Mouse (Mus musculus) natural killer cell, adult 2 months (primary cell): Measurements from ENCODE around the gene Krt72.

ENCODE experiments used
- DNase-seq, 2 experiments: peaks; one replicate each; pipeline ENCODE4 v3.0.0; 2022; ENCODE audit warnings: low spot score in 2 of 2

Krt72 gene

DNA sequence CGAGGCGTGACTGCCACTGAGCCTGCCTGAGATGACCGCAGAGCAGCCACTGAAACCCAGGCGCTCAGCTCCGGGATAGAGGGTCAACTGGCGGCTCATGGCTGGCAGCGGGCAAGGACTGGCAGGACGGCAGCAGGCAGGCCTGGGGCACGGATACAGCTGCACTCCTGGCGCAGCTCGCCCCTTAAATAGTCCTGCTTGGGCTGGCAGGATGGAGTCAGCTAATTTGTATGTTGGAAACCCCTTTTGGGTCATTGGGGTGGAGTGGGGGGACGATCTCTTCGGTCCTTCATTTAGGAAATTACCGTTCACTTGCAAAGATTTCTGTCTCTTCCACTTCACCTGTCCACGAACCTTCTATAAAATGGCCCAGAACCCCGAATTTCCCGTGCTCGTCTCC lies at the start of gene Krt72:
TSS of gene Krt72 (minus strand) at position 101 of the 400 bp plus-strand sequence.
- DNase-seq, result no peak

DNA sequence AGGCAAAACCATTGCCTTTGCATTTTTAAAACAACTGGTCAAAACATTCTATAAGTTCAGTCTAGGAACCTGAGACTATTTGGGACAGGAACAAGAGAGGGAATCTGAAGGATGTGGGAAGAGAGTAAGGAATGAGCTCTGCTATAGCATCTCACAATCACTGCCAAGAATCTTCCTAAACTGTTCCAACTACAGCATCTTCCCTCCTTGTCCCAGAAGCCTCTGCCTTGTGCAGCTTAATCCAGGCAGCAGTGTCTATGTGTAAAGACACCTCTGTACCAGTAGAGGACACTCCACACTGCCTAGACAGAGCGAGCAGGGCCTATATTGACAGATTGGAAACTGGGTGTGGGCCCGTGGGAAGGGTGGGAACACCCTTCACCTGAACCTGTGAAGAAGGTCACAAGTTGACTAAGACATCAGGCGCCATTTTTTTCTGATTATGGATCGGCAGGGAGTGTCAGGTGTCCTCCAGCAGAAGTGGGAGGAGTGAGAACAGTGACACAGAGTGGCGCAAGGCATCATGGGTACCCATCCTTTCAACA lies 48.6 kb upstream of the Krt72 start:
- no peak for DNase-seq

DNA sequence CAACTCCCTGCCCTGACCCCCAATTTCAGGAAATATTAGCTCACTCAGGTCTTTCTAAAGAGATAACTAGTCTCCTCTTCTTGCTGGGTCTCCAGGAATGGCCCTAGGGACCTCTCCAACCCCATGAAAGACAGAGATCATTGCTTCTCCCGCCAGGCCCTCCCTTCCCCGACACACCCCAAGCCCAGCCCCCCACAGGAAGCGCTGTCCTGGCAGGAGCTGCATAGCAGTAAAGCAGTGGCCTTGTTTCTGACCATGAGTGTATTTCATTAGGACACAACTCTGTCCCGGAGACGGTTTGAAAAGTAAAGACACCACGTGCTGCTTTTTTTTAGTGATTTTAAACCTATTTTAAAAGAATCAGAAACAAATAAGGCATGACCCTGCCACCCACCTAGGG lies 46.9 kb upstream of the Krt72 start:
- DNase-seq, result no peak

DNA sequence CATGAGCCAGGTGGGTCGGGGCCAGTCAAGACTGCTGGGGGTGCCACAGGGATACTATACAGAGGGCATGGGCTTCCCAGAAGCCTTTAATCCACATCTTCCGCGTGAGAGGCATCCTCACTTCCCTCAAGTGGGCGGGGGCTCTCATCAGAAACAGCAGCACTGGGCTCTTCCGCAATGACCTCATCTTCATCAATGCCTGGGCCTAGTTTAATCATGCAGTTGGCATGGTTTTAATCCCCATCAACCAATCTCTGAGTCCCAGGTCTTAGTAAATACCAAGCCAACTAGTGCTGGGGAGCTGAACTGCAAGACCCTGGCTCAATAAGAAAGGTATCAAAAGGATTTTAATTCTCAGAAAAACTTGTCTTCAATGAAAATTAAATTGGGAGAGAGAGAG lies 43.2 kb upstream of the Krt72 start:
- DNase-seq, result no peak

DNA sequence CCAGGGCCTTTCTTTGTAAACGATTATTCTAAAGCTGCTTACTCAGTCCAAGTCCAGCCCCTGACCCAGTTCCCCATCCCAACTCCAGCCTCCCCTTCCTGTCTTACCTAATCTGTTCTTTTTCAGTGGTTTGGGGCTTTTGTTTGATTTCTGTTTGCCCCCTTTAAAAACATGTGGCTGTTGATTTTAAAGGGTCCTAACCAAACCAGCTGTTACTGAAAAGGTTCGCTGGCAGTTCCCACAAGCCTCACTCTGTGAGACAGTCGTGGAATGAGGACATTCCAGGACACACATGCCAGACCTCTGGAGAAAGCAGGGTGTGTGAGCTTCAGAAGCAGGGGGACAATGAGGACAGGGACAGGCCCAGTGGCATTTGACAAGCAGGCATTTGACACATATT lies 35.5 kb upstream of the Krt72 start:
- no peak for DNase-seq

DNA sequence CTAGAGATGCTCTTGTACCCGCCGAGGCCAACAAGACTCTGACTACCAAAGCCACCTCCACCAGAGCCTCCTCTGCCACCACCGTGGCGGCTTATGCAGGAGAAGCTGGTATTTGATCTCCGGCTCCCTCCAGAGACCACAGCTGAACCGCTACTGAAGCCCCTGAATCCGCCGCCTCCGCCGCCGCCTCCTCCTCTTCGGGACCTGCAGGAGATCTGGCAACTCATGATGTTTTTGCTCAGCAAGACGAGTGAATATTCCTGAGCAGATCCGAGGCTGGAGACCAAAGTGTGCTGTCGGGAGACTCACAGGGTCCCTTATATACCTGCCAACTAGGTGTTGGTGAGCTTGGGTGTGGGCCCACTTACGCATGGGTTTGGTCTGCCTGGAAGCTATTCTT lies 31.6 kb upstream of the Krt72 start, which contains the start of gene Krt2:
TSS of gene Krt2 (minus strand) at position 295 of the 400 bp plus-strand sequence.
- DNase-seq, result no peak

DNA sequence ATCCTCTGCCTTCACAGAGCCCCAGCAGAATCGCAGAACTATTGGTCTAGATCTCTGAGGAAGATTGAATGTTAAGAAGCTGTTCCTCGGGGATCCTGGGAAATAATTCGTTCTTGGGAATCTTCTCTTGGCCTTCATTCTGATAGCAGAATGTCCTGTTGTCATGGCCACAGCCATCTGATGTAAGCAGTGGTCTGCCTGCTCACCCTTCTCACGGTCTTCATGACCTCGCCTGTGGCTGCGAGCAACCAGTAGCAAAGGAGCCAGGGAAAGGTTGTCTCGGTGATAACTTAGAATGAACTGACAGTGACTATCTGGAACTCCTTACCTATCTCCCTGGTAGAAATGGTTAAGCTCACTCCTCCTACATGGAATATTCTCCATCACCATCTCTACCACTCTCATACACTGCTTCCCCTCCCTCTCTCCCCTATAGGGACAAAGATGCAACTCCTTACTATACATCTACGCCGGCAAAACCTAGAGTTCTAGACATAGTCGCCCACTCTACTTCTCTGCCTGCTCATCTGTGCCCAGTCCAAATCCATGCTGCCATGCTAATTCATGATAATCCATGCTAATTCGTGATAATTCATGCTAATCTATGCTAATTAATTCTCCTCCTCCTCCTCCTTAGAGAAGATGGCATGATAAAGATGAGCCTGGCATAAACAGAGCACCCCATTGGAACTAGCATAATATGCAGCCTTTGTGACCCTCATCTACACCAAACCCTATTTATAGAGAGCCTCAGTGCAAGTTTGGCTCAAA lies 17.0 kb upstream of the Krt72 start:
- DNase-seq, result no peak

DNA sequence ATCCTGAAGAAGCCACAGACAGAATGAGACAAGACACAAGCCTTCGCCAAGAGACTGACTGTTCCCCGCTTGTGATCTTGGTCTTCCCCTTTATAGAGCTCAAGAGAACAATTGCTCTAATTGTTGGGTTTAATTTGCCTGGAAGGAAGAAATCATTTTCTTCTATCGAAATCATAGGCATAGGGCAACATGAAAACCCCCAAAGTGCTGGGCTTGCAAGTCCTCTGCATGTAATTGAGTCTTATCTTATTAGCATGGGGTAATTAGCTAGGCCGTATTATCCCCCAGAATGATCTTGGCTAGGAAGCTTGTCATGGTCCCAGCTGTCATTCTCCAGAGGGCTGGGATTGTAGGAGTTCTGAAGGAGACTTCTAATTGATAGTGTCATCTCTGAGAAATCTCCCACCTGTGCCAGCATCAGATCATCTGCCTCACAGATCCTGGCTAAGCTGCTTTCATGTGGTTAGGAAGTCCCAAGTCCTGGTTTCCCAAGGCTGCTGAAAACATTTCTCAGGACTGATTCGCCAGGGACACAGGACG lies 16.1 kb upstream of the Krt72 start, which contains the start of gene Krt73:
TSS of gene Krt73 (minus strand) at position 51 of the 540 bp plus-strand sequence.
- no peak for DNase-seq

DNA sequence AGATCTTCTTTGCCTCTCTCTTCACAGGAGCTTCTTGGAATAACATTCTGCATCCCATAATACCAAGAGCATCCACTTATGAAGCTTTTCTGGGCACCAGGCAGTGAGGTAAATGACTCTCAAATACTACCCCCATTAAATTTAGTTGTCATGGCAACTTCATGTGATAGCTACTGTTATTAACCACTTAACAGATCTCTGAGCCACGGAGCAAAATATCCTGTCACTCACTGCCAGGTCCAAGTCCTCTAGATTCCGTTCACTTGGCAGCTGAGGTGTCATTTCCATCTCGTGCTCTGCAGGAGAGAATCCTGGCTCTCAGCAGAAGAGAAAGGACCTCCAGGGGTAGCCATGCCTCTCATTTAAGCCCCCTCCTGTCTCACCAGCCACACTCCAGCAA lies 4.6 kb upstream of the Krt72 start:
- DNase-seq, result no peak

DNA sequence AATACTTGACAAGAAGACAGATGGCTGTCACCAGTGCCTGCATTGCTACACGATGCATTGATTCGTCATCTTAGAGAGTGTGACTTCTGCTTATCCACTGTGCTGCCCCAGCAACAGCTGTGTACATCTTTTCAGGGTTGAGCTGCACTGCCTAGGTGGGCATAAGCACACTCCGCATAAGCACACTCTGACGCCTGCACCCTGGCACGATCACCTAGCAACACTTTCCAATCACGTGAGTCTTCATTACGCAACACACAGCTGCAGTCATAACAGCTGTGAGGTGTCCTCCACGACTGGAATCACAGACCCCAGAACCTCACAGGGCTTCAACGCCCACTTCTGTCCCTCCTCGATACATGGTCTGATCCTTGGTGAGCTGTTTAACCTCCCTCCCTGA lies 12.8 kb downstream of the Krt72 start:
- DNase-seq, result no peak

DNA sequence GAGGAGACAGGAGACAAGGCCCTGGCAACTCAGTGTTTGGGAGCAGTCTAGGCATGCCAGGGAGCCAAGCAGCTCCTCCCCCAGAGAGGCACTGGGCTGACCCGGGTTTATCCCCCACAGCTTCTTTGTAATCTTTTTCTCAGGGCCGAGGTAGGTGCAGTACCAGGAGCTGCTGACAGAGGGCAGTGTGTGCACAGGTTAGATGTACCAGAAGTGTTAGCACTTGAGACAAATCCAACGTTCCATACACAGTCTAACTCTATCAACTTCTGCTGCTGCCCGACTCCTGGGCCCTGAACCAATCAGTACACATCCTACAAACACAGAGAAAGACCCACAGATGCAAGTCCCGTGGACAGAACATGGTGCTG lies 13.6 kb downstream of the Krt72 start:
- DNase-seq, result peak; percentile 56 to 63

DNA sequence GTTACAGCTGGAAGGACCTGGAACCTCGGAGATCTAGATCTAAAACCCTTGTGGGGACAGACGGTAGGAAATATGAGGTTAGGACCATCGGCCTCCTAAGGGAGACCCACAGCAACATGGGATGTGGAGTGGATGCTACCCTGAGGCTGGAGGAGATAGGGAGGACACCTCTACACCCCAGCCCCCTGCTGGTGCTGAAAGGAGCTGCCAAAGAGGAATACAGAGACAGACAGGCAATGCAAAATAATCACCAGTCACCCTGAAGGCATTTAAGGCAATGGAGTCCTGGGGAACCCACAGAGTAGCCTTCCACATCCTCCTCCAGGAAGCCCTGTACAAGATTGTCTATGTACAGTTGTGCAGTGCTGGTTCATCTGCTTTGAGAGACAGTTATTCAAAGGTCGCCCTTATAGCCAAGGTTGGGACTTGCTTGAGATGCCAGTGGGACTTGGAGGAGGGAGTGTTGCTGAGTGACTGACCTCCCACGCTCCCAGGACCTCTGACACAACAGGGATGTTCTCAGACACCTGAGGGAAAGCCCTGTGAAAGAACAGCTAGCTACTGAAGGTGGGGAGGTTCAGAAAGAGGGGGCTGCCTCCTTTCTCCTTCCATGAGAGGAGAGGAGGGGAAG lies 14.1 kb downstream of the Krt72 start:
- DNase-seq, result no peak

DNA sequence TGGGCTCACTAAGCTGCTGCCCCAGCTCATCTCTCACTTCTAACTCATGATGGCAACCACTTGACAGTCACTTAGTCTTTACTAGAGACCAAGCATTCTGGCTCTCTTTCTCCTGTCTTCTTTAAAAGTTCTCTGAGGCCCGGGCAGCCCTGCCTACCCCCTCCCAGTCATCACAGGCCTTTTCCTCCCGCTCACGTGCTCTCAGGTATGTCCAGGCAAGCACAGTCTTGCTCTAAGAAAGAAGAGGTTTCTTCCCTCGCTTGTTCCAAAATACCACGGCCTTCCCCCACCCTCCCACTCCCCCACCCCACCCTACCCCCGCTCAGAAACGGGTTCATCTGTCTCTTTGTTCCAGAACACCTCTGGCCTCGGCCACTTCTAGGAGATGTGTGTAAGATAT lies 16.0 kb downstream of the Krt72 start:
- no peak for DNase-seq

DNA sequence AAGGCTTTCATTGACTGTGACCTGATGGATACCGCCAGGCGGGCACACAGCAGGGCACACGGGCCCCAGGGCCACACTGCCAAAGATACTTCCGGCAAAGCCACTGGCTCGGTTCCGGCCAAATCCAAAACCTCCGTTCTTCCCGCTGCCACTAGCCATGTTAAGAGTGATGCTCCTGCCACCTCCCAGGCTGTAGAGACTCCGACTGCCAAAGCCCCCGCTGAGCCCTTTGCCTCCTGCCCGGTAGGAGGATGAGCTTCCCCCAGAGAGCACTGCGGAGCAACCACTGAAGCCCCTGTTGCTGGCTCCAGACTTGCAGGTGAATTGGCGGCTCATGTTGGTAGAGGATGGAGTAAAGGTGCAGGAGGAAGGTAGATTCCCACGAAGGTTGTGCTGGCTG lies 43.5 kb downstream of the Krt72 start, which contains the start of gene Krt71:
TSS of gene Krt71 (minus strand) at position 399 of the 400 bp plus-strand sequence.
- no peak for DNase-seq

DNA sequence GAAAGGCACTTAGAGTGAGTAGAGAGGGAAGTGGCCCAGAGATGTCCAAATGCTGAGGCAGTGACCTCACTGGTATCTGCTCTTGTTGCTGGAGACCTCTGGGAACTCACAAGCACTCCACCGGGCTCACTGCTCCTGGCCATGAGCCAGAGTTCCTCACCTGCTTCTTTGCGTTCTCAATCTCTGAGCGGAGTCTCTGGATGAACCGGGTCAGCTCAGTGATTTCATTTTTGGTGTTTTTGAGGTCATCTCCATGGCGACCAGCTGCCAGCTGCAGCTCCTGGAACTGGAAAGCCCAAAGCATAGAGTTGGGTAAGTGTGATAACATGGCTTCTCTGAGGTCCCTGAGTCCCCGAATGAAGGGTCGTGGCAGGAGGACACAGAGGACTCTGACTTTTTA lies 48.5 kb downstream of the Krt72 start:
- no peak for DNase-seq

DNA sequence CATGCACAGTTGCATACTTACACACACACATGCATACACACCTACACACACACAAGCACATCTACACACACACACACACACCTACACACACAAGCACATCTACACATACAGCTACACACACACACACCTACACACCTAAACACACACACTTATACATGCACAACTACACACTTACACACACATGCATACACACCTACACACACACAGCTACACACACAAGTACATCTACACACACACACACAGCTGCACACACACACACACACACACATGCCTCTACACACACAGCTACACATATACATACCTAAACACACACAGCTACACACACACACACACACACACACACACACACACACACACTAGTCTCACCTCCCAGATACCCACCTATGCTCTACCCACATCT lies 55.6 kb downstream of the Krt72 start:
- no peak for DNase-seq
